Mouse (Mus musculus) gastrocnemius, postnatal 36 days (tissue): Measurements from ENCODE around the gene Tpk1. TPM values are rescaled to one million over a fixed set of nuclear protein-coding genes. Genes with fewer than 3 reads are reported as not detected.

Source experiments
- DNase-seq, 2 experiments: peaks; one replicate each; pipeline ENCODE4 v3.0.0; 2022
- intact Hi-C: fragments of 180-260 bp; cut with DNase I; formaldehyde crosslinking; loops from one replicate; pipeline ENCODE4 v1.15.1; 2025
- total RNA-seq, 2 experiments: library from RNA; stranded (reverse); gene quantifications; 2 replicates each; pipeline ENCODE4 v1.2.3; 2021

The Tpk1 gene
- total RNA-seq, 2 experiments from 2014 or later: 1.8 to 2.0 TPM

- DNase-seq: no peak
- intact Hi-C loops: no loop called here
Observed at GRCm38 (mm10) chr6:43366952-43367351, 299.1 kb downstream of the Tpk1 start.

GRCm38 (mm10) chr6:43363917-43364316 lies 302.2 kb downstream of the Tpk1 start:
- intact Hi-C loops: loop anchor here (2.0 kb wide), 1 partner anchor 25 kb away; no protein-coding TSS in a partner anchor
- DNase-seq: no peak

- DNase-seq: no peak
- intact Hi-C loops: no loop called here
Observed at GRCm38 (mm10) chr6:43363291-43363820, 302.7 kb downstream of the Tpk1 start.

- intact Hi-C loops: no loop called here
Observed at GRCm38 (mm10) chr6:43361248-43361647, 304.8 kb downstream of the Tpk1 start.

GRCm38 (mm10) chr6:43360214-43360613 lies 305.9 kb downstream of the Tpk1 start:
- DNase-seq: no peak
- intact Hi-C loops: no loop called here

More at GRCm38 (mm10) chr6:43361248-43361647, 304.8 kb downstream of the Tpk1 start:
- no peak for DNase-seq

GRCm38 (mm10) chr6:43354562-43355241 lies 311.4 kb downstream of the Tpk1 start:
- DNase-seq: no peak
- intact Hi-C loops: no loop called here

GRCm38 (mm10) chr6:43353446-43353845 lies 312.6 kb downstream of the Tpk1 start:
- intact Hi-C loops: no loop called here
- DNase-seq: no peak

- intact Hi-C loops: no loop called here
- DNase-seq: no peak
Observed at GRCm38 (mm10) chr6:43349083-43349482, 317.0 kb downstream of the Tpk1 start.

- intact Hi-C loops: no loop called here
- DNase-seq: no peak
Observed at GRCm38 (mm10) chr6:43347637-43348036, 318.4 kb downstream of the Tpk1 start.

GRCm38 (mm10) chr6:43343006-43343405 lies 323.1 kb downstream of the Tpk1 start:
- intact Hi-C loops: no loop called here
- DNase-seq: no peak

- intact Hi-C loops: no loop called here
Observed at GRCm38 (mm10) chr6:43342386-43342785, 323.7 kb downstream of the Tpk1 start.

GRCm38 (mm10) chr6:43338804-43339203 lies 327.3 kb downstream of the Tpk1 start:
- intact Hi-C loops: loop anchor here (2.0 kb wide), 1 partner anchor 26 kb away; no protein-coding TSS in a partner anchor

More at GRCm38 (mm10) chr6:43342386-43342785, 323.7 kb downstream of the Tpk1 start:
- no peak for DNase-seq

GRCm38 (mm10) chr6:43337491-43337961 lies 328.6 kb downstream of the Tpk1 start:
- intact Hi-C loops: no loop called here
- no peak for DNase-seq

More at GRCm38 (mm10) chr6:43338804-43339203, 327.3 kb downstream of the Tpk1 start:
- DNase-seq: no peak

GRCm38 (mm10) chr6:43335619-43336234 lies 330.4 kb downstream of the Tpk1 start:
- no peak for DNase-seq
- intact Hi-C loops: no loop called here

- intact Hi-C loops: no loop called here
- no peak for DNase-seq
Observed at GRCm38 (mm10) chr6:43333479-43333878, 332.6 kb downstream of the Tpk1 start.

GRCm38 (mm10) chr6:43312961-43313656 lies 353.0 kb downstream of the Tpk1 start:
- intact Hi-C loops: no loop called here
- DNase-seq: no peak

- intact Hi-C loops: no loop called here
- DNase-seq: no peak
Observed at GRCm38 (mm10) chr6:43312546-43312945, 353.5 kb downstream of the Tpk1 start.

GRCm38 (mm10) chr6:43310071-43310470 lies 356.0 kb downstream of the Tpk1 start:
- intact Hi-C loops: no loop called here
- no peak for DNase-seq

GRCm38 (mm10) chr6:43309454-43309853 lies 356.6 kb downstream of the Tpk1 start, which contains the start of gene Nobox:
TSS of gene Nobox (minus strand) at chr6:43309554.
- intact Hi-C loops: no loop called here
- no peak for DNase-seq

GRCm38 (mm10) chr6:43297508-43297850 lies 368.6 kb downstream of the Tpk1 start:
- intact Hi-C loops: loop anchor here (5.0 to 10.0 kb wide), 2 partner anchors 45 to 283 kb away; no protein-coding TSS in a partner anchor
- DNase-seq: no peak
